Mouse (Mus musculus): ENCODE measurements around the gene Slco2a1. TPM values are rescaled to one million over a fixed set of nuclear protein-coding genes. Genes with fewer than 3 reads are reported as not detected.
A peak's percentile ranks its signal among the peaks of the same experiment; 100 is the strongest.

The Slco2a1 gene
- polyA plus RNA-seq, 1 experiment from 2014 or later = 6.5 TPM

GRCm38 (mm10) chr9:103120231-103120630 is 131.7 kb downstream of the Slco2a1 start:
- Histone ChIP-seq H3K4me3 (ENCODE audit: control insufficient read depth in 1 of 2, insufficient read depth in 1 of 2, low read depth in 1 of 2, low read length in 2 of 2) (no peak overlapping the region), H3K36me3 (ENCODE audit: control insufficient read depth, insufficient read depth, low read length) (no peaks in the 10 kb centered on the region), H3K9me3 (ENCODE audit: control insufficient read depth, low read length) (no peaks in the 10 kb centered on the region), H3K4me1 (ENCODE audit: control insufficient read depth in 2 of 2, insufficient read depth in 2 of 2, low read length in 2 of 2) (no peaks in the 10 kb centered on the region), H3K27ac (replicated peaks in 1 of 2; ENCODE audit: control insufficient read depth in 1 of 2, insufficient read depth in 1 of 2, low read depth in 2 of 2, low read length in 2 of 2) (no peak overlapping the region), H3K27me3 (ENCODE audit: control insufficient read depth, insufficient read depth, low read length) (peaks cover 7% of the 10 kb centered on the region; the same call in 1 of the 2 replicates), H3K4me2 (ENCODE audit: low read length) (no peak overlapping the region), H3K9ac (ENCODE audit: low read length) (no peak overlapping the region)
- 30% methylated on average over 2 of the region's 2 CpGs for WGBS
- no peak for ATAC-seq (ENCODE audit: insufficient number of reproducible peaks, insufficient read depth, low FRiP score, low read depth)

GRCm38 (mm10) chr9:103121546-103121945 is 133.0 kb downstream of the Slco2a1 start:
- H3K4me1 ChIP-seq (ENCODE audit: control insufficient read depth in 2 of 2, insufficient read depth in 2 of 2, low read length in 2 of 2) = no peaks in the 10 kb centered on the region
- H3K9me3 ChIP-seq (ENCODE audit: control insufficient read depth, low read length) = no peaks in the 10 kb centered on the region
- no peak overlapping the region for H3K4me2 ChIP-seq (ENCODE audit: low read length)
- H3K36me3 ChIP-seq (ENCODE audit: control insufficient read depth, insufficient read depth, low read length) = no peaks in the 10 kb centered on the region
- H3K9ac ChIP-seq (ENCODE audit: low read length) = no peak overlapping the region
- H3K4me3 ChIP-seq (ENCODE audit: control insufficient read depth in 1 of 2, insufficient read depth in 1 of 2, low read depth in 1 of 2, low read length in 2 of 2) = no peak overlapping the region
- 76% methylated on average over 7 of the region's 7 CpGs for WGBS
- no peak for ATAC-seq (ENCODE audit: insufficient number of reproducible peaks, insufficient read depth, low FRiP score, low read depth)
- peaks cover 5% of the 10 kb centered on the region; the same call in 1 of the 2 replicates for H3K27me3 ChIP-seq (ENCODE audit: control insufficient read depth, insufficient read depth, low read length)
- H3K27ac ChIP-seq (replicated peaks in 1 of 2; ENCODE audit: control insufficient read depth in 1 of 2, insufficient read depth in 1 of 2, low read depth in 2 of 2, low read length in 2 of 2) = no peak overlapping the region

- H3K4me3 ChIP-seq (ENCODE audit: control insufficient read depth in 1 of 2, insufficient read depth in 1 of 2, low read depth in 1 of 2, low read length in 2 of 2) = no peak overlapping the region
- no peak overlapping the region for H3K4me2 ChIP-seq (ENCODE audit: low read length)
- H3K27ac ChIP-seq (replicated peaks in 1 of 2; ENCODE audit: control insufficient read depth in 1 of 2, insufficient read depth in 1 of 2, low read depth in 2 of 2, low read length in 2 of 2) = no peak overlapping the region
- H3K36me3 ChIP-seq (ENCODE audit: control insufficient read depth, insufficient read depth, low read length) = no peaks in the 10 kb centered on the region
- 91% methylated on average over 4 of the region's 4 CpGs for WGBS
- H3K9ac ChIP-seq (ENCODE audit: low read length) = no peak overlapping the region
- no peaks in the 10 kb centered on the region for H3K4me1 ChIP-seq (ENCODE audit: control insufficient read depth in 2 of 2, insufficient read depth in 2 of 2, low read length in 2 of 2)
- H3K27me3 ChIP-seq (ENCODE audit: control insufficient read depth, insufficient read depth, low read length) = 0 out of 2 replicates have a peak, but pooled peaks cover 5% of the 10 kb centered on the region
- H3K9me3 ChIP-seq (ENCODE audit: control insufficient read depth, low read length) = no peaks in the 10 kb centered on the region
- no peak for ATAC-seq (ENCODE audit: insufficient number of reproducible peaks, insufficient read depth, low FRiP score, low read depth)
Observed at GRCm38 (mm10) chr9:103124746-103125145, 136.2 kb downstream of the Slco2a1 start.

GRCm38 (mm10) chr9:103133493-103134124 is 145.1 kb downstream of the Slco2a1 start:
- H3K27me3 ChIP-seq (ENCODE audit: control insufficient read depth, insufficient read depth, low read length) = no peaks in the 10 kb centered on the region
- no peak overlapping the region for H3K9ac ChIP-seq (ENCODE audit: low read length)
- H3K4me1 ChIP-seq (ENCODE audit: control insufficient read depth in 2 of 2, insufficient read depth in 2 of 2, low read length in 2 of 2) = peaks cover 25 to 27% of the 10 kb centered on the region in 2 experiments
- H3K4me3 ChIP-seq (ENCODE audit: control insufficient read depth in 1 of 2, insufficient read depth in 1 of 2, low read depth in 1 of 2, low read length in 2 of 2) = no peak overlapping the region
- H3K4me2 ChIP-seq (ENCODE audit: low read length) = no peak overlapping the region
- no peak overlapping the region for H3K27ac ChIP-seq (replicated peaks in 1 of 2; ENCODE audit: control insufficient read depth in 1 of 2, insufficient read depth in 1 of 2, low read depth in 2 of 2, low read length in 2 of 2)
- 41% methylated on average over 6 of the region's 6 CpGs for WGBS
- no peaks in the 10 kb centered on the region for H3K36me3 ChIP-seq (ENCODE audit: control insufficient read depth, insufficient read depth, low read length)
- no peak for ATAC-seq (ENCODE audit: insufficient number of reproducible peaks, insufficient read depth, low FRiP score, low read depth)
- H3K9me3 ChIP-seq (ENCODE audit: control insufficient read depth, low read length) = no peaks in the 10 kb centered on the region

DNA sequence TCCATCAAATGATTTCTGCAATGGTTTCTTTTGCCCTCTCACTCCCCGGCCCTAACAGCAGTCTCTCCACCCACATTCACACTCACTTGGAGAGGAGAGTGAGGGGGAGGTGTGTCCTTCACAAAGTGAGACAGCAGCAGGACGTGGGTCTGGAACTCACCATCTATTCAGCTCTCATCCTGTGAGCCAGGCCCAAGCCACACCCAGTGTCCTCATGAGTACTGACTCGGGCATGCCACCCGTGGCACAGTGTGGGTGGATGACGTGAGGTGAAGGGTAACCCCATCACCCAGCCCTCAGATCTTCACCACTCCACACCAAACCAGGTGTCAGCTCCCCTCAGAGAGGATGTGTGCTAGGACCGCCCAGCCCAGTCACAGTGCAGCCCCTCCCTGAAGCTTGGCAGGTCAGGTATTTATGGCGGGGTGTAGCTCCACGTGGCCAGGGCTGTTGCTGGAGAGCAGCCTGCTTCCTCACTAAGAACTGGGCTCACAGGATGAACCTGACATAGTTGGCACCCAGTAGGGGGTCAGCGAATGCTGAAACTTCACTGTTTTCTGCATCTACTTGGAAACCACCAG is 146.0 kb downstream of the Slco2a1 start:
- Histone ChIP-seq H3K36me3 (ENCODE audit: control insufficient read depth, insufficient read depth, low read length) (no peaks in the 10 kb centered on the region), H3K4me3 (ENCODE audit: control insufficient read depth in 1 of 2, insufficient read depth in 1 of 2, low read depth in 1 of 2, low read length in 2 of 2) (no peak overlapping the region), H3K27ac (replicated peaks in 1 of 2; ENCODE audit: control insufficient read depth in 1 of 2, insufficient read depth in 1 of 2, low read depth in 2 of 2, low read length in 2 of 2) (no peak overlapping the region), H3K4me1 (ENCODE audit: control insufficient read depth in 2 of 2, insufficient read depth in 2 of 2, low read length in 2 of 2) (peaks cover 28 to 30% of the 10 kb centered on the region in 2 experiments), H3K9me3 (ENCODE audit: control insufficient read depth, low read length) (no peaks in the 10 kb centered on the region), H3K9ac (ENCODE audit: low read length) (no peak overlapping the region), H3K4me2 (ENCODE audit: low read length) (no peak overlapping the region), H3K27me3 (ENCODE audit: control insufficient read depth, insufficient read depth, low read length) (no peaks in the 10 kb centered on the region)
- 51% methylated on average over 9 of the region's 9 CpGs for WGBS
- ATAC-seq (ENCODE audit: insufficient number of reproducible peaks, insufficient read depth, low FRiP score, low read depth) = 0 out of 2 replicates have a peak, but pooled peaks have one; percentile 22

GRCm38 (mm10) chr9:103139481-103139880 is 151.0 kb downstream of the Slco2a1 start:
- H3K9ac ChIP-seq (ENCODE audit: low read length) = no peak overlapping the region
- WGBS = 64% methylated on average over 6 of the region's 6 CpGs
- H3K4me3 ChIP-seq (ENCODE audit: control insufficient read depth in 1 of 2, insufficient read depth in 1 of 2, low read depth in 1 of 2, low read length in 2 of 2) = no peak overlapping the region
- H3K36me3 ChIP-seq (ENCODE audit: control insufficient read depth, insufficient read depth, low read length) = no peaks in the 10 kb centered on the region
- no peak for ATAC-seq (ENCODE audit: insufficient number of reproducible peaks, insufficient read depth, low FRiP score, low read depth)
- H3K9me3 ChIP-seq (ENCODE audit: control insufficient read depth, low read length) = no peaks in the 10 kb centered on the region
- H3K4me1 ChIP-seq (ENCODE audit: control insufficient read depth in 2 of 2, insufficient read depth in 2 of 2, low read length in 2 of 2) = peaks cover 25 to 26% of the 10 kb centered on the region in 2 experiments
- H3K4me2 ChIP-seq (ENCODE audit: low read length) = no peak overlapping the region
- H3K27ac ChIP-seq (replicated peaks in 1 of 2; ENCODE audit: control insufficient read depth in 1 of 2, insufficient read depth in 1 of 2, low read depth in 2 of 2, low read length in 2 of 2) = no peak overlapping the region
- H3K27me3 ChIP-seq (ENCODE audit: control insufficient read depth, insufficient read depth, low read length) = no peaks in the 10 kb centered on the region

DNA sequence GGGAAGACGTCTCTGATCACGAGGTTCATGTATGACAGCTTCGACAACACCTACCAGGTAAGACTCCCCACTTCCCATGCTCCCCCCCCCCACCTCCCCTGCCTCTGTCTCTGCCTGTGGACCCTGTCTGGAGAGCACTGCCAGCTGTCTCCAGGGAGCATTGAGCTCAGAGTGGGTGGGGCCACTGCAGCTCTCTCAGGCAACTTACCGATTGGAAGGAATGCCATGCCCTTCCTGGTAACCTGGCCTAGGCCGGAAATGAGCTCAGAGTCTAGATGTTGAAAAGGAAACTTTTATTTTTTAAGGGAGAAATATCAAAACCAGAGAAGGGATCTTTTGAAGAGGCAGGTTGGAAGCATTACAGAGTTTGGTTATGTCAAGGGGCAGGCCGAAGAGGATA is 151.9 kb downstream of the Slco2a1 start:
- Histone ChIP-seq H3K36me3 (ENCODE audit: control insufficient read depth, insufficient read depth, low read length) (no peaks in the 10 kb centered on the region), H3K27me3 (ENCODE audit: control insufficient read depth, insufficient read depth, low read length) (no peaks in the 10 kb centered on the region), H3K4me1 (ENCODE audit: control insufficient read depth in 2 of 2, insufficient read depth in 2 of 2, low read length in 2 of 2) (peaks cover 26 to 27% of the 10 kb centered on the region in 2 experiments), H3K4me3 (ENCODE audit: control insufficient read depth in 1 of 2, insufficient read depth in 1 of 2, low read depth in 1 of 2, low read length in 2 of 2) (no peak overlapping the region), H3K9ac (ENCODE audit: low read length) (no peak overlapping the region), H3K4me2 (ENCODE audit: low read length) (no peak overlapping the region), H3K27ac (replicated peaks in 1 of 2; ENCODE audit: control insufficient read depth in 1 of 2, insufficient read depth in 1 of 2, low read depth in 2 of 2, low read length in 2 of 2) (no peak overlapping the region), H3K9me3 (ENCODE audit: control insufficient read depth, low read length) (no peaks in the 10 kb centered on the region)
- no peak for ATAC-seq (ENCODE audit: insufficient number of reproducible peaks, insufficient read depth, low FRiP score, low read depth)
- WGBS = 73% methylated on average over 6 of the region's 6 CpGs

Measured in heart, embryonic 14.5 days (tissue).